Mouse (Mus musculus): Measurements from ENCODE around the gene Otx1.
A peak's percentile ranks its signal among the peaks of the same experiment; 100 is the strongest.

- TF ChIP-seq CHD1 (IDR thresholded peaks at IDR 0.05; ENCODE audit: low read depth, low read length), result no peak
- TF ChIP-seq MAZ (IDR thresholded peaks at IDR 0.05; ENCODE audit: low read depth, low read length), result peak; percentile 25; the same call in 1 of the 2 replicates
- no peak for TF ChIP-seq ETS1 (conservative IDR thresholded peaks at IDR 0.05; ENCODE audit: low read depth, low read length)
- TF ChIP-seq RAD21 (IDR thresholded peaks at IDR 0.05; ENCODE audit: low read depth, low read length), result no peak
- no peak for TF ChIP-seq MAFK (IDR thresholded peaks at IDR 0.05; ENCODE audit: insufficient replicate concordance, low read length)
- no peak for TF ChIP-seq HCFC1 (IDR thresholded peaks at IDR 0.05; ENCODE audit: low read depth, low read length)
- TF ChIP-seq CTCF (conservative IDR thresholded peaks at IDR 0.05 in 1 of 2, IDR thresholded peaks at IDR 0.05 in 1 of 2; ENCODE audit: low read depth in 2 of 2, low read length in 2 of 2), result no peak
- TF ChIP-seq JUND (conservative IDR thresholded peaks at IDR 0.05; ENCODE audit: low read depth, low read length), result no peak
- TF ChIP-seq MYC (IDR thresholded peaks at IDR 0.05; ENCODE audit: low read depth, low read length), result no peak
- TF ChIP-seq JUN (IDR thresholded peaks at IDR 0.05; ENCODE audit: insufficient read depth, low read depth, low read length), result no peak
- TF ChIP-seq BHLHE40 (IDR thresholded peaks at IDR 0.05; ENCODE audit: low read depth, low read length), result no peak
- no peak for TF ChIP-seq MAX (IDR thresholded peaks at IDR 0.05; ENCODE audit: low read length)
Observed at GRCm38 (mm10) chr11:22008129-22008596, 5.5 kb upstream of the Otx1 start.
